In the genomic region with DNA sequence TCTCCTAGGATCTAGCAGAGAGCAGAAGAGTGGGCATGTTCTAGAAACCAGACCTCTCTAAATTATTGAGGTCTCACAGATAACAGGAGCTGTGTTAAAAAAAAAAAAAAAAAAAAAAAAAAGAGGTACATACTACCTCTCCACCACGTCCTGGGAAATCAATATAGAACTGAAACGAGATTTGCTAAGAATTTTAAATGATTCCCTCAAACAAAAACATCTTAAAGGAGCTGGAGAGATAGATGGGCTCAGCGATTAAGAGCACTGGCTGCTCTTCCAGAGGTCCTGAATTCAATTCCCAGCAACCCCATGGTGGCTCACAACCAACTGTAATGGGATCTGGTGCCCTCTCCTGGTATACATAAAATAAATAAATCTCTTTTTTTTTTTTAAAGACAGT, we compare ENCODE assay signal across 8 mouse cellular contexts. TPM values are rescaled to one million over a fixed set of nuclear protein-coding genes. Genes with fewer than 3 reads are reported as not detected.
DNase-seq lines count a peak whose midpoint lies in the region; ATAC-seq and TF ChIP-seq lines count a peak whose summit lies in the region.

No protein-coding gene starts in this region.

- no peak for DNase-seq in kidney, postnatal 36 days
- no peak for DNase-seq in Patski (ENCODE audit: low read depth, low spot score)
- DNase-seq in hindbrain, embryonic 14.5 days (ENCODE audit: low spot score), result no peak
- no peak for DNase-seq in cerebellum, adult 9-11 months
- DNase-seq in right cerebral cortex, postnatal 4 days, result no peak

- H3K9ac ChIP-seq in kidney, embryonic 14.5 days (ENCODE audit: low read depth, low read length), result peak overlapping the region; percentile 90; the same call in 1 of the 2 replicates
- peak overlapping the region; percentile 74 for H3K9ac ChIP-seq in hindbrain, embryonic 14.5 days
- H3K9ac ChIP-seq in midbrain, embryonic 16.5 days (ENCODE audit: low read depth, low read length), result peak overlapping the region; percentile 56; the same call in 1 of the 2 replicates

- H3K27me3 ChIP-seq in kidney, embryonic 14.5 days (ENCODE audit: control insufficient read depth, insufficient read depth, low read length), result no peaks in the 10 kb centered on the region
- no peaks in the 10 kb centered on the region for H3K27me3 ChIP-seq in Patski
- H3K27me3 ChIP-seq in hindbrain, embryonic 14.5 days (ENCODE audit: control insufficient read depth, insufficient read depth, low read length), result no peaks in the 10 kb centered on the region
- no peaks in the 10 kb centered on the region for H3K27me3 ChIP-seq in midbrain, embryonic 16.5 days (ENCODE audit: control insufficient read depth, insufficient read depth, low read depth, low read length)

- peak; percentile 36 for TF ChIP-seq CTCF in Patski (IDR thresholded peaks at IDR 0.05)

- POLR2A ChIA-PET in Patski (lab: Charles Lee), result interaction anchor here (1.0 kb wide), 1 partner anchor 17 kb away, joined by 3 read pairs; no protein-coding TSS in a partner anchor

- peak overlapping the region; percentile 83 for H3K27ac ChIP-seq in kidney, embryonic 14.5 days (ENCODE audit: low read depth, low read length)
- H3K27ac ChIP-seq in hindbrain, embryonic 14.5 days, result peak overlapping the region; percentile 97
- peak overlapping the region; percentile 88 for H3K27ac ChIP-seq in midbrain, embryonic 16.5 days (ENCODE audit: low read length)

- H3K36me3 ChIP-seq in kidney, embryonic 14.5 days (ENCODE audit: control insufficient read depth, insufficient read depth, low read length), result no peaks in the 10 kb centered on the region; the same call in 1 of the 2 replicates
- H3K36me3 ChIP-seq in hindbrain, embryonic 14.5 days (replicated peaks; ENCODE audit: control insufficient read depth, insufficient read depth), result no peaks in the 10 kb centered on the region
- no peaks in the 10 kb centered on the region for H3K36me3 ChIP-seq in midbrain, embryonic 16.5 days (ENCODE audit: control insufficient read depth, insufficient read depth, low read length)

- in situ Hi-C loops in Patski (cut with MboI; ENCODE audit: low pct_unique_long_range_greater_than_20kb), result no loop called here

- 78% methylated on average over 3 of the region's 3 CpGs for WGBS in kidney, embryonic 14.5 days
- WGBS in hindbrain, embryonic 14.5 days, result 61% methylated on average over 3 of the region's 3 CpGs
- WGBS in midbrain, embryonic 16.5 days, result 68% methylated on average over 3 of the region's 3 CpGs

- CTCF ChIA-PET in Patski (lab: Charles Lee), result interaction anchor here (0.7 to 2.9 kb wide), 3 partner anchors 10 to 19 kb away, joined by 3 to 19 read pairs (median 3); no protein-coding TSS in a partner anchor

- H3K4me1 ChIP-seq in kidney, embryonic 14.5 days (ENCODE audit: control insufficient read depth, insufficient read depth, low read length), result peaks cover 8% of the 10 kb centered on the region
- peaks cover 9% of the 10 kb centered on the region for H3K4me1 ChIP-seq in hindbrain, embryonic 14.5 days (replicated peaks; ENCODE audit: control insufficient read depth, insufficient read depth, low read length)
- H3K4me1 ChIP-seq in midbrain, embryonic 16.5 days (ENCODE audit: control insufficient read depth, insufficient read depth, low read length), result peaks cover 18% of the 10 kb centered on the region

- H3K4me2 ChIP-seq in kidney, embryonic 14.5 days (replicated peaks; ENCODE audit: low read depth, low read length), result peak overlapping the region; percentile 50
- peak overlapping the region; percentile 65 for H3K4me2 ChIP-seq in hindbrain, embryonic 14.5 days (replicated peaks)
- peak overlapping the region; percentile 56 for H3K4me2 ChIP-seq in midbrain, embryonic 16.5 days (ENCODE audit: low read length)

- H3K9me3 ChIP-seq in kidney, embryonic 14.5 days (ENCODE audit: control insufficient read depth, low read length), result no peaks in the 10 kb centered on the region
- H3K9me3 ChIP-seq in hindbrain, embryonic 14.5 days (ENCODE audit: control insufficient read depth, low read length), result no peaks in the 10 kb centered on the region
- no peaks in the 10 kb centered on the region for H3K9me3 ChIP-seq in midbrain, embryonic 16.5 days (replicated peaks; ENCODE audit: control insufficient read depth, low read length, poor library complexity, severe bottlenecking)

- H3K4me3 ChIP-seq in kidney, embryonic 14.5 days (ENCODE audit: low read length), result peak overlapping the region; percentile 78
- H3K4me3 ChIP-seq in hindbrain, embryonic 14.5 days (replicated peaks; ENCODE audit: low read length), result peak overlapping the region; percentile 82
- peak overlapping the region; percentile 81 for H3K4me3 ChIP-seq in midbrain, embryonic 16.5 days (ENCODE audit: low read depth, low read length)

- no peak for ATAC-seq in kidney, embryonic 14.5 days (ENCODE audit: low FRiP score, low TSS enrichment)
- ATAC-seq in Patski, result no peak
- no peak for ATAC-seq in hindbrain, embryonic 14.5 days (ENCODE audit: low FRiP score)
- ATAC-seq in midbrain, embryonic 16.5 days, result no peak
- ATAC-seq in megakaryocyte-erythroid progenitor cell, adult 5-6 weeks (replicated peaks; ENCODE audit: low FRiP score, low TSS enrichment, poor library complexity, severe bottlenecking), result no peak

RNA-seq across cellular contexts. Expression of gene Pgap2, which starts 1.1 kb away (rescaled TPM):
- polyA plus RNA-seq in kidney, embryonic 14.5 days (2014; fragmentation: Nextera tagmentation; extraction: Ambion mirVana), result 80.9 and 85.3 TPM in 2 replicates
- 33.7 TPM for polyA plus RNA-seq in Patski (2021)
- 63.9 and 65.0 TPM in 2 replicates for polyA plus RNA-seq in hindbrain, embryonic 14.5 days (2014; fragmentation: Nextera tagmentation; extraction: Ambion mirVana)
- 57.8 and 61.3 TPM in 2 replicates for polyA plus RNA-seq in midbrain, embryonic 16.5 days (2015; fragmentation: Nextera tagmentation; extraction: Ambion mirVana)
- total RNA-seq in megakaryocyte-erythroid progenitor cell, adult 5-6 weeks (2014; fragmentation: Nextera tagmentation), result 40.0 and 41.2 TPM in 2 replicates
- total RNA-seq in megakaryocyte-erythroid progenitor cell, adult 5-6 weeks (2017), result 17.5 and 21.8 TPM in 2 replicates

RNA-seq across cellular contexts. Expression of gene Nup98, which starts 1.1 kb away (rescaled TPM):
- polyA plus RNA-seq in kidney, embryonic 14.5 days (2014; fragmentation: Nextera tagmentation; extraction: Ambion mirVana), result 37.5 and 55.4 TPM in 2 replicates
- 40.0 TPM for polyA plus RNA-seq in Patski (2021)
- polyA plus RNA-seq in hindbrain, embryonic 14.5 days (2014; fragmentation: Nextera tagmentation; extraction: Ambion mirVana), result 24.4 and 25.8 TPM in 2 replicates
- polyA plus RNA-seq in midbrain, embryonic 16.5 days (2015; fragmentation: Nextera tagmentation; extraction: Ambion mirVana), result 19.9 and 21.2 TPM in 2 replicates
- total RNA-seq in megakaryocyte-erythroid progenitor cell, adult 5-6 weeks (2014; fragmentation: Nextera tagmentation), result 71.1 and 73.6 TPM in 2 replicates
- 50.4 and 59.9 TPM in 2 replicates for total RNA-seq in megakaryocyte-erythroid progenitor cell, adult 5-6 weeks (2017)

RNA-seq across cellular contexts. Expression of gene Rhog, which starts 44.8 kb away (rescaled TPM):
- 47.6 and 62.6 TPM in 2 replicates for polyA plus RNA-seq in kidney, embryonic 14.5 days (2014; fragmentation: Nextera tagmentation; extraction: Ambion mirVana)
- polyA plus RNA-seq in Patski (2021), result 43.2 TPM
- 20.3 and 20.5 TPM in 2 replicates for polyA plus RNA-seq in hindbrain, embryonic 14.5 days (2014; fragmentation: Nextera tagmentation; extraction: Ambion mirVana)
- polyA plus RNA-seq in midbrain, embryonic 16.5 days (2015; fragmentation: Nextera tagmentation; extraction: Ambion mirVana), result 12.8 and 14.6 TPM in 2 replicates
- total RNA-seq in megakaryocyte-erythroid progenitor cell, adult 5-6 weeks (2014; fragmentation: Nextera tagmentation), result 145 and 157 TPM in 2 replicates
- 20.5 and 38.6 TPM in 2 replicates for total RNA-seq in megakaryocyte-erythroid progenitor cell, adult 5-6 weeks (2017)

RNA-seq across cellular contexts. Expression of gene Stim1, which starts 56.5 kb away (rescaled TPM):
- polyA plus RNA-seq in kidney, embryonic 14.5 days (2014; fragmentation: Nextera tagmentation; extraction: Ambion mirVana), result 8.1 and 11.6 TPM in 2 replicates
- polyA plus RNA-seq in Patski (2021), result 47.2 TPM
- polyA plus RNA-seq in hindbrain, embryonic 14.5 days (2014; fragmentation: Nextera tagmentation; extraction: Ambion mirVana), result 15.2 and 15.4 TPM in 2 replicates
- polyA plus RNA-seq in midbrain, embryonic 16.5 days (2015; fragmentation: Nextera tagmentation; extraction: Ambion mirVana), result 10.2 and 12.5 TPM in 2 replicates
- total RNA-seq in megakaryocyte-erythroid progenitor cell, adult 5-6 weeks (2014; fragmentation: Nextera tagmentation), result 23.4 and 37.7 TPM in 2 replicates
- 18.4 and 19.4 TPM in 2 replicates for total RNA-seq in megakaryocyte-erythroid progenitor cell, adult 5-6 weeks (2017)
